Mouse (Mus musculus): Measurements from ENCODE around the gene Tubgcp6. TPM values are rescaled to one million over a fixed set of nuclear protein-coding genes. Genes with fewer than 3 reads are reported as not detected.

Gene Tubgcp6
- total RNA-seq, 2 experiments from 2014 or later: 27.6 to 32.6 TPM

DNA sequence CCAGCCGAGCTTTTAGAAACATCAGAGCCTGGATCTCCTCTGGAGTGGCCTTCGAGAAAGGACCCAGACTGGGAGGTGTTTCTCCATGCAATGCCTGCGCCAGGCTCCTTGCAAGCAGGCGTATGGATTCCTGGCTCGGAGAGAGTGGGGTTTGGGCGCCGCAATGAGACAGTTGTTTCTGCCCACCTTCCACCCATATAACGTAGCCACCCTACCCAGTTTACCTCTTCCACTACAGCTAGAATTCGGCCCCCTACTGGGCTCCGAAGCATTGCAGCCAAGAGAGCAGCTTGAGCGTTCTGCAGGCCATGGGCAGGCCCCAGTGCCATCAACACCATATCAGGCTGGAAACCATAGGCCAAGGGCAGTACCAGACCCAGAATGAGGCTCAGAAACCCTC is 683 bp upstream of the Tubgcp6 start:
- DNase-seq (ENCODE audit: low spot score in 2 of 2): peak; percentile 71 to 84
- intact Hi-C loops (cut with DNase I): loop anchor here (2.0 kb wide), 1 partner anchor 87 kb away; the partner anchor contains the start of gene Ppp6r2

DNA sequence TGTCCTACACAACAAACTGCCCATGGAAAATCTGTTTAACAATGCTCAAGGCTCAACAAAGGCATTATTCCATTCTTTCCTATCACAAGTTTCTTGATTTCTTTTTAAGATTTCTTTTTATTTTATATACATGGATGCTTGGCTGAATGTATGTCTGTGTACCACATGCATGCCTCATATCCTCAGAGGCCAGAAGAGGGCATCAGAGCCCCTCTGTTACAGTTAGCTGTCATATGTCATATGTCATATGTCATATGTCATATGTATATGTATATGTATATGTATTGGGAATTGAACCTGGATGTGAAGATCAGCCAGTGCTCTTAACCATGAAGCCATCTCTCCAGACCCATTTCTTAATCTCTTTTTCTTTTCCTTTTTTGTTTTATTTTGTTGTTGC is 4.9 kb downstream of the Tubgcp6 start:
- no peak for DNase-seq (ENCODE audit: low spot score in 2 of 2)
- intact Hi-C loops (cut with DNase I): no loop called here

DNA sequence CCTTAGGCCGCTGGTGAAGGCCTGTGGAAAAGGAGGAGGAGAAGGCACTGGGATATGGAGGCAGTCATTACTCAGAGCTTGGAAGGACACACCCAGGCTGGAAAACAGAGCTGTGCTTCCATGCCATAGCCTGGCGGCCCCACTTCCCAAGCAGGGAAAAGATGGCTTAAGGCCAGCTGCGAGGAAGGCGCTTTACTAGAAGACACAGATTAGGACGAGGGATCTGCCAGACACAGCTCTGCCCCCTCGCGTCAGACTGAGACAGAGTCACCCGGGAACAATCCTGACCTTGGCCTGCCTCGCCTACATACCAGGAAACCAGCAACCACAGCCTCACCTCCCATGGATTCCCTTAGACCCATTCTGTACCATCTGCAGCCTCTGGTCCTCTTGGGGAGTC is 12.8 kb downstream of the Tubgcp6 start:
- intact Hi-C loops (cut with DNase I): no loop called here
- no peak for DNase-seq (ENCODE audit: low spot score in 2 of 2)

DNA sequence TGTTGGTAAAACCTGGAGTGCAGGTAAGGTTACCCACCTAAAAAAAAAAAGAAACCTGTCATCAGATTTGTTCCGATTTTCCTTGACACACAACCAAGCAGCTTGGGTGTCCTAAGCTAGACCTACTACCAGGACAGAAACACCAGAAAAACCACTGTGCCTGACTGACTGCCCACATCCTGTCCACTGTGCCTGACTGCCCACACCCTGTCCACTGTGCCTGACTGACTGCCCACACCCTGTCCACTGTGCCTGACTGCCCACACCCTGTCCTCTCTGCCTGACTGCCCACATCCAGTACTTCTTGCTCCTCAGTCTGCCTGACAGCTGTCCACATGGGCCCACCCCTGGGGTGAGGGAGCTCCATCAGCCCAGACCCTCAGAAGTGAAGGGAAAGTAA is 15.9 kb downstream of the Tubgcp6 start:
- DNase-seq (ENCODE audit: low spot score in 2 of 2): no peak

DNA sequence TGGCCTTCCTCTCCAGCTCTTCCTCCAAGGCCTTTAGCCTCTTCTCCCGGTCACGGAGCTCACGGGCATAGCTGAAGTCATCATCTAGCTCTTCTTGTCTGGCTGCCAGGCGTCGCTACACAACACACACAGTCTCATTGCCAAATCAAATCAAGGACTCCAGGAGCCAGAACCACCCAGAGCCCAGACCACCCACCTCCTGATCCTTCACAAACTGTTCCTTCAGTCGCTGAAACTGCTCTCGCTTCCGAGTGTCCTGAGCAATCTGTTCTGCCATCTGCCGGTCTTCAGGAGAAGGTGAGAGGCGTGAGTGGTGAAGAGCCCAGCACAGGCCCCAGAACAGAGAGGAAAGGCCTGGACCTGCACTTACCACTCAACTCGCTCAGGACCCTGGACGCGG is 16.8 kb downstream of the Tubgcp6 start:
- peak; percentile 17 to 33 for DNase-seq (ENCODE audit: low spot score in 2 of 2)
- intact Hi-C loops (cut with DNase I): no loop called here

More for the DNA sequence above, 15.9 kb downstream of the Tubgcp6 start:
- intact Hi-C loops (cut with DNase I): no loop called here

DNA sequence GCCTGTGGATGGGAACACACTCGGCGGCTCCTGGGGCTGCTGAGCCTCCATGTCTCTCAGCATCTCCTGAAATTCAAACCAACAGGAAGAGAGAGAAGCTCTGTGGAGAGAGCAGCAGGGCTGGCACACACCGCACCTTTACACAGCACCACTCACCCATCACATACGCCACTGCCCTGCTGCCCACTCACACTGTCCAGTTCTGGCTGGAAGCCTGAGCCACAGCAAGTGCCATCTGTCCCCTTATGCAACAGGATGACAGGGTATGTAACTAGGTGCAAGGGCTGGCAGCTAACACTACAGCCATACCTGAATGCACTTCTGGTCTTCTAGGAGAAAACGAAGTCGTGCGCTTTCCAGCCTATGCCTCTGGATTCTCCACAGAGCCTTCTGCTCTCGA is 18.5 kb downstream of the Tubgcp6 start:
- peak; percentile 26 to 57 for DNase-seq (ENCODE audit: low spot score in 2 of 2)
- intact Hi-C loops (cut with DNase I): no loop called here

DNA sequence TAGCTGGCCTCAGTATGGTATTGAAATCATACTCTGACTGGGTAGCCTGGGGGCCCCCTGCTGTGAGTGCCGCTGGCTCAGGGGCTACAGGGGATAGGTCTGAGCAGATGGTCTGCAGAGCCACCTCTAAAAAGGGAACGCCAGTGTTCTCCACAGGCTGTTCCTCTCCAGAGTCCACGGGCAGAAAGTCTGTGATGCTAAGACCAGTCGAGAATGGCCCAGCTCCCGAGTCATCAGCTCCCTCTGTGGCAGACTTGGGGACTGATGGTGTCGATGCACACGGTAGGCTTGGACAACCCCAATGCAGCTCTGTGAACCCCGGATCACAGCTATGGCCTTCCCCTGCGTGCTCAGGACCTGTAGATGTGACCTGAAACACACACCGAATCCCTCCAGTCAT is 19.0 kb downstream of the Tubgcp6 start:
- intact Hi-C loops (cut with DNase I): no loop called here
- DNase-seq (ENCODE audit: low spot score in 2 of 2): no peak

DNA sequence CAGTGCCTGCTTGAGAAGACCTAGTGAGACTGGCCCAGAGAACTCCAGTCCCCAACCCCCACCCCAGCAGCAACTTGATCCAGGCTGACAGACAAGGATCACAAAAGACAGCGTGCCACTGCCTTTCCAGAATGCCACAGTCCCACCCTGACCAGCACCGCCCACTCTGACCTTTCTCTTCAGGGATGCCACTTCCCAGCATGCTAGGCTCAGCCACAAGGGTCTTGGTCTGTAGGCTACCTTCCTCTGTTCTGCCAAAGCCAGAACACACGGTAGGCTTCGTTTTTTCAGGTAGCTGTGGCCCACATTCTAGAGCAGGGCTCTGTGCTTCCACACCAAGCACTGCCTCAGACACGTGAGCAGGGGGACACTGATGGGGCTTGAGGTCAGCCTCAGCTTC is 20.3 kb downstream of the Tubgcp6 start:
- no peak for DNase-seq (ENCODE audit: low spot score in 2 of 2)
- intact Hi-C loops (cut with DNase I): no loop called here

DNA sequence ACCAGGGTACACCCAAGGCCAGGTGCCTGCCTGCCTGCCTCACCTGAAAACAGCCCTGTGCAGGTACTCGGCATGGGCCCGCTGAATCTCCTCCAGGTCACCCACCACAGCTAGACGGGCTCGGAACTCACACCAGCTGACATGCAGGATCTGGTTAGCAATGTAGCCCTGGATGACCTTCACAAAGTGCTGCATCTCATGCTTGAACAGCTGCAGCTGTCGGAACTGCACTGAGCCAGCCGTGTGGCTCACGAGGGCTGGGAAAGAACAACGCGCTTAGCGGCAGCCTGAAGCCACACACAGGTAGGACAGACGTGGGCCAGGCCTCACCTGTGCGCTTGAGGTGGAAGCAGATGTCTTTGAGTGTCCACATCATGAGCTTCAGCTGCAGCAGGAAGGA is 22.1 kb downstream of the Tubgcp6 start:
- DNase-seq (ENCODE audit: low spot score in 2 of 2): no peak
- intact Hi-C loops (cut with DNase I): no loop called here

DNA sequence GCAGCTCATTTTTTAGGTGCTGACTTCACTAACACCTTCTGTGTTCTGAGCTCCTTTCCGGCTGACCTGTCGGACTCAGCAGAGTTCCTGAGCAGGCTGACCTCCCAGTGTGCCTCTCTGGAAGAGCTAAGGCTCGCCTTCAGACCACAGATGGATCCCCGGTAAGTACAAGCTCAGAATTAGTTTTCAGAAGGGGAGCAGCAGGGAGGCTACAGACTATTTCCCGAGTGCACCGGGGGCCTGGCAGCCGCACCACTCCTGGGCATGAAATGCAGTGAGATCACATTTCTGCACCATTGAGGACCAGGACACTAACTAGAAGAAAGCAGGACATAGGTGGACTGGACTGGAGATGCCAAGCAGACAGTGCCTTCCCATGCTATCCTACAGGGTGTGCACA is 24.3 kb downstream of the Tubgcp6 start:
- no peak for DNase-seq (ENCODE audit: low spot score in 2 of 2)
- intact Hi-C loops (cut with DNase I): no loop called here

DNA sequence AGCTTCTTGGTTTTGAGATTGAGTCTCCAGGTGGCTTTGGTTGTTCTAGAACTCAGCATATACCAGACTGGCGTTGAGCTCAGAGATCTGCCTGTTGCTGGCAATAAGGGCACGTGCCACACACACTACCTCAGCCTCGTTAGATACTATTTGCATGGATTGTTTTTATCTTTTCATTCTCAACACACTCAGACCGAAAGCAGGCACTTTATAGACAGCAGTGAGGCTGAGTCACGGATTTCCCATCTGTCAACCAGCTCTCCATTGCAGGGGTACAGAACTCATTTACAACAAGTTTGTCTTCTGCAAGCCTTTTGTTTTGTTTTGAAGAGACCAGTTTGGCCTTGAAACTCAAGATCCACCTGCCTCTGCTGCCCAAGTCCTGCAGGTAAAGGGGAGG is 25.5 kb downstream of the Tubgcp6 start:
- DNase-seq (ENCODE audit: low spot score in 2 of 2): no peak
- intact Hi-C loops (cut with DNase I): no loop called here

DNA sequence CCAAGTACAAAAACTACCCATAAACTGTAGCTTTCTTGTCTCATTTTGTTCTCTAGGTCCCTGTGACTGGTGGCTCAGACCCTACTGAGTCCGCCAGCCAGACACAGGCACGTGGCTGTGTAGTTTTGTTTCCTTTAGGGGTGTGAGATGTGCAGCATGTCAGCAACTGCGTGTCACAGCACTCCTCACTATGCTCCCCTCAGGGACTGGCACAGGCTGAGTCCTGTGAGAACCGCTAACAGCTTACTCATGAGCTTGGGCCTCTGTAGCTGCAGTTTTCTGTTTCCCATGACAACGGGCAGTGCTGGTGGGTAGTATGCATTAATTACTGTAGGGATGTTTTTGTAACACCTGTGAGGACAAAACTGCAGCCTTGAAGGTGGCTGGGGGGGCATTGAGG is 30.7 kb downstream of the Tubgcp6 start:
- intact Hi-C loops (cut with DNase I): no loop called here
- peak in 1 of 2 experiments; percentile 68 for DNase-seq (ENCODE audit: low spot score in 2 of 2)

DNA sequence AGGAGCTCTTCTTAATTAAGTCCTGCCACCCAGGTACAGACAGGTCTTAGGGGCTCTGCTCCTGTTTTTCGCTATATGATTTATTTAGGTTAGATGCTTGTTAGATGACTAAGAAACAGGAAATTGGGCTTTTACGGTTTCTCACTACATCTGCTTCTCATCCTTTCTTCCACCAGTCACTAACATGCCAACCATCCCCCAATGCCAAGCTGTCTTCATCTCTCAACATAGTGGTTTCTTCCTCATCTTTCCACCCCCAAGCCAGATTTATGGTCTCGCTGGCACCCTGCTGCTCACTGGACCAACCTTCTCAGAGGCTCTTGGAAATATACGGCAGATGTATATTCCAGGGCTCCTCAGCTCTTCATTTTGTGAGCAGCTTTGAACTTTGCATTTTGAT is 32.2 kb downstream of the Tubgcp6 start:
- DNase-seq (ENCODE audit: low spot score in 2 of 2): peak in 1 of 2 experiments; percentile 60
- intact Hi-C loops (cut with DNase I): no loop called here

DNA sequence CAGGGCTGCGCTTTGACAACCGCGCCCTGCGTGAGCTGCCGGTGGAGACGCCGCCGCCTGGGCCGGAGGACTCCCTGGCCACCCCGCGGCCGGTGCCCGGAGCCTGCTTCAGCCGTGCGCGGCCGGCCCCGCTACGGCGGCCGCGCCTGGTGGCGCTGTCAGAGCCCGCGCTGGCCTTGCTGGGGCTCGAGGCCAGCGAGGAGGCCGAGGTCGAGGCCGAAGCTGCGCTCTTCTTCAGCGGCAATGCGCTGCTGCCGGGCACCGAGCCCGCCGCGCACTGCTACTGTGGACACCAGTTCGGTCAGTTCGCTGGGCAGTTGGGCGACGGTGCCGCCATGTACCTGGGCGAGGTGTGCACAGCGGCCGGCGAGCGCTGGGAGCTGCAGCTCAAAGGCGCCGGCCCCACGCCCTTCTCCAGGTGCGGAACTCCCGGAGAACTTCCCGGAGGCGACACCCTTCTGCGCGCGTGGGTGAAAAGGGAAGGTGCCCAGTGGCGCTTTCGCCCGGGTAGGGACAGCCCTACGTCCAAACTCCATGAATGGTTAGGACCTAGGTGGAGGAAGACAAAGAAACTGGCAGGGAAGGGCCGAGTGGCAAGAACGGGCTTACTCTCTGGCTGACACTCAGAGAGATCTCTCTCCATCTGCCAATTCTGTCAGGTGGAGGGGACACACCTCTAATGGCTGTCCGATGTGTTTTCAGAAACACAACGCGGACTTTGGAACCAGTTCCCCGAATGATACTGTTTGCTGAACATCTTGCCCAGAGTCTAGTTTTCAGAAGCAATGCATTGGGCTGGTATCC is 33.5 kb downstream of the Tubgcp6 start:
- intact Hi-C loops (cut with DNase I): loop anchor here (5.0 to 10.0 kb wide), 2 partner anchors 157 to 265 kb away; no protein-coding TSS in a partner anchor
- DNase-seq (ENCODE audit: low spot score in 2 of 2): peak in 1 of 2 experiments; percentile 23

DNA sequence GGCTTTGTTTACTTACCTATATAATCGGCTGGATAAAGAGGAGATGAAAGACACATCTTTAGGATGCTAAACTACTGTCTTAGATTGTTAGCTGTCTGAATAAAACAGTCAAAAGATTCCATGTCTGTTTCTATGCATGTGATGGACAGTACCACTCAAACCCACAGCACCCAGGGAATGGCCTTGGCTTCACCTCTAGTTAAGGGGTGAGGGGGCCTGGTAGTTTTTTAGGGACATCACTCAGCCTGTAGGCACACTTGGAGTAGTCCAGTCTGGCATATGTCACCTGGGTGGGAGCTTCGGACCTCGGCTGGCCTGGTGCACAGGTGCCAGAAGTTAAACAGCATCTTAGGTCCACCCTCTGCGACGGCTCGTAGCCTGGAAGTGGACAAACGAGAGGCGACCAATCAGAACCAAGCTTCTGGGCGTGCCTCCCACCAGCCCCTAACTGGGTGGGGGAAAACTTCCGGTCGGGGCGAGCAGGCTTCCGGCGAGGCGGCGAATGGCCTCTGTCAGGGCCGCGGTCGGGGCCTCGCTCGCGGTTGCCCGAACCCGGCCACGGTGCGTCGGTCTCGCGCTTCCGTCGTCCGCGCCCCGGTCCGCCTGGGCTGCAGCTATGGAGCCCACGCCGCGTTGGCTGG is 34.2 kb downstream of the Tubgcp6 start, which contains the start of gene Selenoo:
Gene Selenoo (plus strand): TSS at position 478 of the 641 bp plus-strand sequence.
- intact Hi-C loops (cut with DNase I): loop anchor here (5.0 to 10.0 kb wide), 2 partner anchors 156 to 264 kb away; no protein-coding TSS in a partner anchor

DNA sequence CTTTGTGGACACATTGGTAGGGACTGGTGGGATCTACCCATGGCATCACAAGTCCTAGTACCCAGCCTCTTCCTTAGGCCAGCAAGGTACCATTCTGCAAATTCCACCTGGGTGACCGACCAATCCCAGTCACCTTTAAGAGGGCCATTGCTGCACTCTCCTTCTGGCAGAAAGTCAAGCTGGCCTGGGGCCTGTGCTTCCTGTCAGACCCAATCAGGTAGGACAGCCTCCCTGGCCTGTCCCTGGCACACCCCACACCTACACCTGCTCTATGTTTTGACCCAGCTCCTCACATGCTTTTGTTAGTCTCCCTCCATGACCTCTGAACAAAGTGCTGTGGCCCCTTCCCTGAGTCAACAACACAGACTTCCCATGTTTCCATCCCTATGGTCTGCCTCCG is 38.1 kb downstream of the Tubgcp6 start:
- intact Hi-C loops (cut with DNase I): loop anchor here (5.0 to 10.0 kb wide), 2 partner anchors 153 to 260 kb away; no protein-coding TSS in a partner anchor
- DNase-seq (ENCODE audit: low spot score in 2 of 2): no peak

More for the DNA sequence above, 34.2 kb downstream of the Tubgcp6 start, which contains the start of gene Selenoo:
- peak; percentile 79 to 90 for DNase-seq (ENCODE audit: low spot score in 2 of 2)

DNA sequence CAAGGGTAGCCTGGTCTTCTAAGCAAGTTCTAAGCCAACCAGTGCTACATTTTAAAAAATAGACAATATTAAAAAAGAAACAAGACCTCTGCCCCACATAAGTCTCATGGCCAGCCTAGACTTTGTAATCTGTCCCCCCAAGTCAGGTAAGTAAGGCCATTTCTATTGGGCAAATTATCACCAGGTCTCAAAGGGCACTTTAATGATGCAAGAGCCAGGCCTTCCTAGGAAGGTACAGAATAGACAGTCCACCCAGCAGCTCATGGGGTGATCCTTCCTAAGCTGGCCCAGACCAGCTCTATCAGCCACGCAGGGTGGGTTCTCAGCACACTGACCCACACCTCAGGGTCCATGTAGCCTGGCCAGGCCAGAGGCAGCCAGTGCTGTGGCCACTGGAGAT is 39.0 kb downstream of the Tubgcp6 start:
- no peak for DNase-seq (ENCODE audit: low spot score in 2 of 2)
- intact Hi-C loops (cut with DNase I): loop anchor here (10.0 kb wide), 1 partner anchor 259 kb away; no protein-coding TSS in a partner anchor

DNA sequence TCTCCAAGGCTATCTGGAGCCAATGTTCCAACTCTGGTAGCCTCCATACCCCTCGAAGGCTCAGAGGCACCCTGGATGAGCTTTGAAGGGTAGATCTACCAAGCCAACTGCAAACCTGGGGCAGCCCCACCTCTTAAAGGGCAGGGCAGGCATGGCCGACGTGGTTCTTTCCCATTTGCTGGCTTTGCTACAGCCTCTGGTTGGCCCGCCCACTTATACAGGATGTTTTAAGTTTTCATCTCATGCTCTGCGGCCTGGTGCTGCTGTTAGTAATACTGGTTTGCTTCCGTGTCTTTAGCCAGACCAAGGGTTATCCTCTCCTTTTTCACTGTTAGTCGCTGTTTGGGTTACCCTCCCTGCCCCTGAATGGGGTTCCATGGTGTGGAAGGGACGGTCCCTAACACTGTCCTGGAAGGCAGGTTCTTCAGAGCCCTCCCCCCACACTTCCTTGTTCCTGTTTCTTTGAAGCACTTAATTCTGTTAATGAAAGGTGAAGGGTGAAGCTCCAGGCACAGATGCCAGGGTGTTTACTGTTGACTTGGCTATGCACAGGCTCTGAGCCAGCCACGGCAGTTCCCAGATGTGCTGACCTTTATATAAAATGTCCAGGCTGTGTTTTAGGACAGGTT is 44.6 kb downstream of the Tubgcp6 start:
- intact Hi-C loops (cut with DNase I): no loop called here
- DNase-seq (ENCODE audit: low spot score in 2 of 2): no peak

DNA sequence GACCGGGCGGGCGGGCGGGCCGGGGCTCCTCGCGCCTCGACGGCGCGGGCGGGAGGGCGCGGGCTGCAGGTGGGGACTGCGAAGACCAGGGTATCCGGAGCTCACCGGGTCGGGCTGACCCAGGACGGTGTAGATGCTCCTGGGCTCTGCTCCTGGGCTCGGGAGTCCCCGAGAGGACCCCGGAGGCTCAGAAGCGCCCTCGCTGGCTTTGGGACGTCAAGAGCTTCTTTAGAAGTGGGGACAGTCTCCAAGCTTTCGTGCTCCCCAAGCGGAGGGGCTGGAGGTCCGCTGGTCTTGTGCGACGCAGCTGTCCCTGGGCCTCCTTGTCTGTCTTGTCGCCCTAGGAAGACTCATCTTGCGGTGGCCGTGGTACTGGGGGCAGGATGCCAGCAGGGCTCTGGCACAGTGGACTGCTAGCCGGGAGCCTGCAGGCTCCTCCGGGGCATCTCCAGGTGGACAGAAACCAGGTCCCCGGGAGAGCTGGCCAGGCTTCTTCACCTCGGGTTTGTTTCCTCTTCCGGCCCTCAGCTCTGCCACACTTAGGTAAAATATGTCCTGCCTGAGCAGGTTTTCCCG is 46.7 kb downstream of the Tubgcp6 start:
- DNase-seq (ENCODE audit: low spot score in 2 of 2): peak in 1 of 2 experiments; percentile 29
- intact Hi-C loops (cut with DNase I): no loop called here

Data from left cerebral cortex, postnatal 14 days (tissue).